Mouse (Mus musculus) heart, postnatal 0 days (tissue): Measurements from ENCODE around the gene Cyp2j9. TPM values are rescaled to one million over a fixed set of nuclear protein-coding genes. Genes with fewer than 3 reads are reported as not detected.
"Not testable (repeated sequence)": the region's sequence is repeated elsewhere in the genome, so short reads cannot be mapped to it uniquely, and the experiment has no call there.

Source experiments
- ATAC-seq: fragments of 200-750 bp; cut with Nextera tagmentation; 2 replicates; pipeline ENCODE4 v1.8.0; 2017; ENCODE audit warnings: low read depth, moderate number of reproducible peaks, moderate library complexity; ENCODE audit not compliant: insufficient read depth
- DNase-seq: peaks from one replicate; pipeline ENCODE4 v3.0.0-alpha.2; 2016; ENCODE audit warnings: low spot score
- H3K27ac ChIP-seq: fragments of 300-500 bp; sonication (generic); 2 replicates; pipeline ENCODE4 v1.5.1; 2014; ENCODE audit warnings: low read depth, mild to moderate bottlenecking
- H3K27me3 ChIP-seq: fragments of 300-500 bp; sonication (generic); 2 replicates; pipeline ENCODE4 v1.6.1; 2014; ENCODE audit warnings: low read length, mixed read lengths; ENCODE audit not compliant: control insufficient read depth, insufficient read depth
- H3K36me3 ChIP-seq: fragments of 300-500 bp; sonication (generic); replicated peaks from 2 replicates; pipeline ENCODE4 v1.6.1; 2014; ENCODE audit warnings: low read length, mixed read lengths; ENCODE audit not compliant: control insufficient read depth, insufficient read depth
- H3K4me1 ChIP-seq: fragments of 300-500 bp; sonication (generic); 2 replicates; pipeline ENCODE4 v1.6.1; 2014; ENCODE audit warnings: antibody characterized with exemption; ENCODE audit not compliant: control insufficient read depth, insufficient read depth
- H3K4me2 ChIP-seq: fragments of 300-500 bp; sonication (generic); 2 replicates; pipeline ENCODE4 v1.6.1; 2014; ENCODE audit warnings: low read depth, mild to moderate bottlenecking, low read length, moderate library complexity
- H3K4me3 ChIP-seq: fragments of 300-500 bp; sonication (generic); 2 replicates; pipeline ENCODE4 v1.5.1; 2014; ENCODE audit warnings: low read depth, low read length
- H3K9ac ChIP-seq: fragments of 300-500 bp; sonication (generic); replicated peaks from 2 replicates; pipeline ENCODE4 v1.6.1; 2014; ENCODE audit warnings: low read depth, low read length, mixed read lengths
- H3K9me3 ChIP-seq: fragments of 300-500 bp; sonication (generic); replicated peaks from 2 replicates; pipeline ENCODE4 v1.6.1; 2016; ENCODE audit warnings: low read length; ENCODE audit not compliant: control insufficient read depth
- CTCF ChIP-seq: IDR thresholded peaks from 2 replicates; pipeline ENCODE4 v1.5.1; 2016; ENCODE audit warnings: antibody characterized with exemption, control low read depth, low read depth
- EP300 ChIP-seq: IDR thresholded peaks from 2 replicates; pipeline ENCODE4 v1.6.1; 2016; ENCODE audit warnings: antibody characterized with exemption, low read depth
- WGBS: fragments of 180-500 bp; shearing (Covaris S2); extraction: QIAGEN DNeasy Blood & Tissue Kit; methylation state at CpG from one replicate; pipeline ENCODE4 v1.1.7; 2014; 5-methylcytosine and 5-hydroxymethylcytosine counted together
- polyA plus RNA-seq: library from polyadenylated mRNA; unstranded; fragments of >200 nt; fragmentation: Nextera tagmentation; extraction: Ambion mirVana; gene quantifications from 2 replicates; pipeline ENCODE4 v1.2.1, GENCODE M21; 2015
- total RNA-seq: library from RNA; depleted of rRNA; stranded (reverse); fragments of >200 nt; gene quantifications from 2 replicates; pipeline ENCODE4 v1.2.3, GENCODE M21; 2014; ENCODE audit warnings: low replicate concordance; rRNA removed

The Cyp2j9 gene
- 0.38 and 0.58 TPM in 2 replicates for total RNA-seq
- polyA plus RNA-seq: 0.77 and 1.5 TPM in 2 replicates

- H3K4me3 ChIP-seq: peak within 1 kb of the TSS; percentile 51
- H3K4me1 ChIP-seq: peaks cover 8% of the 10 kb centered on the region; the same call in 1 of the 2 replicates
- no peaks in the 10 kb centered on the region for H3K27me3 ChIP-seq
- TF ChIP-seq CTCF: no peak
- no peak for TF ChIP-seq EP300
- WGBS: 3% methylated on average over 18 of the region's 18 CpGs
- peak within 1 kb of the TSS; percentile 55 for H3K9ac ChIP-seq
- ATAC-seq (peak; percentile 75), DNase-seq (peak; percentile 66)
- H3K27ac ChIP-seq: peak within 1 kb of the TSS; percentile 61
- no peaks in the 10 kb centered on the region for H3K36me3 ChIP-seq
- no peaks in the 10 kb centered on the region for H3K9me3 ChIP-seq
- H3K4me2 ChIP-seq: peak within 1 kb of the TSS; percentile 76
These were observed at the start of gene Cyp2j9 for GRCm38 (mm10) chr4:96590911-96591790. Gene Cyp2j9 (minus strand): TSS chr4:96591578.

GRCm38 (mm10) chr4:96635455-96635854 lies 44.1 kb upstream of the Cyp2j9 start:
- Histone ChIP-seq H3K4me1 (no peaks in the 10 kb centered on the region), H3K9me3 (no peaks in the 10 kb centered on the region), H3K36me3 (no peaks in the 10 kb centered on the region), H3K27me3 (no peaks in the 10 kb centered on the region), H3K4me3 (no peak overlapping the region), H3K4me2 (no peak overlapping the region), H3K9ac (no peak overlapping the region), H3K27ac (no peak overlapping the region)
- DNase-seq (no peak), ATAC-seq (no peak)
- 55% methylated on average over 1 of the region's 1 CpGs for WGBS
- TF ChIP-seq EP300: no peak
- no peak for TF ChIP-seq CTCF

- Histone ChIP-seq H3K4me1 (no peaks in the 10 kb centered on the region), H3K9me3 (peaks cover 6% of the 10 kb centered on the region; the same call in 1 of the 2 replicates), H3K36me3 (no peaks in the 10 kb centered on the region), H3K4me3 (no peak overlapping the region), H3K9ac (no peak overlapping the region), H3K27me3 (no peaks in the 10 kb centered on the region), H3K27ac (no peak overlapping the region), H3K4me2 (no peak overlapping the region)
- DNase-seq (no peak), ATAC-seq (no peak)
- TF ChIP-seq EP300 (no peak), CTCF (no peak)
- WGBS: 86% methylated on average over 1 of the region's 1 CpGs
These were observed 31.1 kb upstream of the Cyp2j9 start for GRCm38 (mm10) chr4:96622474-96622873.

- H3K4me3 ChIP-seq: peak overlapping the region; percentile 51
- DNase-seq (peak; percentile 26), ATAC-seq (peak; percentile 24; the same call in 1 of the 2 replicates)
- no peaks in the 10 kb centered on the region for H3K9me3 ChIP-seq
- no peak for TF ChIP-seq EP300
- TF ChIP-seq CTCF: peak; percentile 6; the same call in 1 of the 2 replicates
- peak overlapping the region; percentile 55; the same call in 1 of the 2 replicates for H3K9ac ChIP-seq
- peaks cover 8% of the 10 kb centered on the region; the same call in 1 of the 2 replicates for H3K4me1 ChIP-seq
- peak overlapping the region; percentile 61 for H3K27ac ChIP-seq
- 20% methylated on average over 4 of the region's 4 CpGs for WGBS
- H3K36me3 ChIP-seq: no peaks in the 10 kb centered on the region
- H3K4me2 ChIP-seq: peak overlapping the region; percentile 76
- no peaks in the 10 kb centered on the region for H3K27me3 ChIP-seq
These were observed 393 bp upstream of the Cyp2j9 start for GRCm38 (mm10) chr4:96591791-96592150.

GRCm38 (mm10) chr4:96581425-96582088 lies 9.8 kb downstream of the Cyp2j9 start:
- H3K4me2 ChIP-seq: no peak overlapping the region
- ATAC-seq (no peak), DNase-seq (no peak)
- no peak overlapping the region for H3K27ac ChIP-seq
- H3K36me3 ChIP-seq: no peaks in the 10 kb centered on the region
- H3K27me3 ChIP-seq: no peaks in the 10 kb centered on the region
- 59% methylated on average over 1 of the region's 1 CpGs for WGBS
- H3K9me3 ChIP-seq: no peaks in the 10 kb centered on the region
- no peaks in the 10 kb centered on the region for H3K4me1 ChIP-seq
- H3K9ac ChIP-seq: no peak overlapping the region
- H3K4me3 ChIP-seq: no peak overlapping the region
- TF ChIP-seq CTCF (no peak), EP300 (no peak)

GRCm38 (mm10) chr4:96580351-96580750 lies 11.0 kb downstream of the Cyp2j9 start:
- not testable (repeated sequence) for DNase-seq, H3K4me3 ChIP-seq, H3K36me3 ChIP-seq, H3K27ac ChIP-seq, H3K4me2 ChIP-seq, H3K4me1 ChIP-seq, H3K27me3 ChIP-seq, H3K9me3 ChIP-seq, H3K9ac ChIP-seq, ATAC-seq
- WGBS: 59% methylated on average over 6 of the region's 6 CpGs
